Mouse (Mus musculus): Measurements from ENCODE around the gene Uhrf1bp1. TPM values are rescaled to one million over a fixed set of nuclear protein-coding genes. Genes with fewer than 3 reads are reported as not detected.

The Uhrf1bp1 gene
- total and polyA plus RNA-seq, 2 experiments: 5.0 to 7.0 TPM

DNA sequence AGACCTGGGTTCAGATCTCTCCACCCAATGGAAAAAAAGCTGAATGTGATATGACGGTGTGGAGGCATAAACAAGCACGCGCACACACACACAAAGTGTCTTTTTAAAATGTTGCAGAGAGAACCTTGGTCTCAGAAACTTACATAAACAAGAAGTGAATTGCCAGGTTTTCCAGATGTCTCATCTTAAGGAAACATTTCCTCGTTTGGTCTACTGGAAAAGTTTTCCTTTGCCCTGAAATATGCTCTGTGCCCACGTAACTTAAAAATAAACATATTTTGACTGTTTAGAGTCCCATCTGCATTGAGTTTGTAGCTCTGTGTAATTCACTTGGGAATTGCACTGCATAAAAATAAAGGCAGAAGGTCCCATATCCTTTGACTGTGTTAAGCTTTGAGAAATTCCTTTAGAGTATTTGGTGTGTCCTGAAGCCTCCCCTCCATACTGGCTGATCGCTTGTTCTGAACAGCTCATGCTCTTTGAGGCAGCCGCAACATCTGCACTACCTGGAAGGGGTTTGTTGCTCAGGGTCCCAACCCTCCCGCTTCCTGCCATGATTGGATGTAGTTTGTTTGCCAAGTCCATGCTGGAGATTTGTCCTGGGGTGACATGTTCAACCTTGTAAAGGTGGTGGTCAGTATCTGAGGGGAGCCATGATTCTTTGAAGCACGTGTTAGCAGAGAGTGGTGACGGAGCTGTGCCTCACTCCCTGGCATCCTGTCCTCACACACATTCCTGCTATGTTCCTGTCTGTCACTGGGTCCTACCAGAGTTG lies 78.1 kb downstream of the Uhrf1bp1 start:
- Histone ChIP-seq H3K36me3 (ENCODE audit: control insufficient read depth, insufficient read depth, low read length) (no peaks in the 10 kb centered on the region), H3K27me3 (ENCODE audit: control insufficient read depth, insufficient read depth, low read length) (no peaks in the 10 kb centered on the region), H3K27ac (replicated peaks; ENCODE audit: insufficient read depth, low read depth, low read length) (no peak overlapping the region), H3K79me2 (ENCODE audit: control insufficient read depth, insufficient read depth, low read length) (peaks cover 39% of the 10 kb centered on the region), H3K4me1 (ENCODE audit: control insufficient read depth, insufficient read depth, low read length) (peaks cover 11% of the 10 kb centered on the region), H3K4me3 (ENCODE audit: insufficient read depth, low read depth, low read length) (no peak overlapping the region), H3K9ac (ENCODE audit: low read depth, low read length) (no peak overlapping the region)
- DNase-seq (ENCODE audit: extremely low read depth, low read depth, low spot score): no peak
- TF ChIP-seq POLR2A (IDR thresholded peaks at IDR 0.05; ENCODE audit: extremely low read depth, insufficient read depth, low read length) (no peak), CTCF (IDR thresholded peaks at IDR 0.05; ENCODE audit: low read depth, low read length) (no peak)
- WGBS: 94% methylated on average over 10 of the region's 10 CpGs

GRCm38 (mm10) chr17:27935091-27935490 lies 78.8 kb downstream of the Uhrf1bp1 start:
- no peak overlapping the region for H3K9ac ChIP-seq (ENCODE audit: low read depth, low read length)
- peaks cover 33% of the 10 kb centered on the region for H3K79me2 ChIP-seq (ENCODE audit: control insufficient read depth, insufficient read depth, low read length)
- H3K27me3 ChIP-seq (ENCODE audit: control insufficient read depth, insufficient read depth, low read length): no peaks in the 10 kb centered on the region
- peaks cover 11% of the 10 kb centered on the region for H3K4me1 ChIP-seq (ENCODE audit: control insufficient read depth, insufficient read depth, low read length)
- no peaks in the 10 kb centered on the region for H3K36me3 ChIP-seq (ENCODE audit: control insufficient read depth, insufficient read depth, low read length)
- WGBS: 48% methylated on average over 3 of the region's 3 CpGs
- DNase-seq (ENCODE audit: extremely low read depth, low read depth, low spot score): no peak
- H3K4me3 ChIP-seq (ENCODE audit: insufficient read depth, low read depth, low read length): no peak overlapping the region
- no peak overlapping the region for H3K27ac ChIP-seq (replicated peaks; ENCODE audit: insufficient read depth, low read depth, low read length)
- TF ChIP-seq CTCF (IDR thresholded peaks at IDR 0.05; ENCODE audit: low read depth, low read length) (no peak), POLR2A (IDR thresholded peaks at IDR 0.05; ENCODE audit: extremely low read depth, insufficient read depth, low read length) (no peak)

DNA sequence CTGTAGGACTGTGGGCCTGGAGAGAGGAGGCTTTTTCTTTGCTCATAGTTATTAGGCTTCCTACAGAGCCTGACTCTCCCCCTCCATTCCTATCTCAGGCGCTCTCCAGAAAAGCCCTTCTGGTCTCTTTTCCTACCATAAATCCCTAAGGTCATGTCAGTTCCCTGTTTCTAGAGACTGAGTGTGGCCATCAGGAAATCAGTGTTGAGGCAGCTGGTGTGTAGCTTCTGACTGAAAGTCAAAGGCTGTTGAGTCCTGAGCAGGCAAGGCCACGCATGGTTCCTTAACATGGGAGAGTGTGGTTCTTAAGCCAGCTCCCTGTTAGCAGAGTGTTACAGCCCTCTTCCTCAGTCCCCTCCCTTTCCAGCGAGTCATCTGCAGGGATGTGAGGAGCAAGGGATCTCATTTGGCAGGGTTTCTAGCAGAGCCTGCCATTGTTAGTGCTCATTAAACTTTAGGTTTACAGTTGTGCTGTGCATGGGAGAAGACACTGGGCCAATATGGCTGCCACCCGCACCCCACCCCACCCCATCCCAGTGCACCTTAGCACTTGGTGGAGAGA lies 80.9 kb downstream of the Uhrf1bp1 start:
- peaks cover 11% of the 10 kb centered on the region for H3K4me1 ChIP-seq (ENCODE audit: control insufficient read depth, insufficient read depth, low read length)
- H3K9ac ChIP-seq (ENCODE audit: low read depth, low read length): no peak overlapping the region
- TF ChIP-seq CTCF (IDR thresholded peaks at IDR 0.05; ENCODE audit: low read depth, low read length): no peak
- no peak for TF ChIP-seq POLR2A (IDR thresholded peaks at IDR 0.05; ENCODE audit: extremely low read depth, insufficient read depth, low read length)
- no peak overlapping the region for H3K4me3 ChIP-seq (ENCODE audit: insufficient read depth, low read depth, low read length)
- no peaks in the 10 kb centered on the region for H3K27me3 ChIP-seq (ENCODE audit: control insufficient read depth, insufficient read depth, low read length)
- no peaks in the 10 kb centered on the region for H3K36me3 ChIP-seq (ENCODE audit: control insufficient read depth, insufficient read depth, low read length)
- 89% methylated on average over 4 of the region's 4 CpGs for WGBS
- H3K27ac ChIP-seq (replicated peaks; ENCODE audit: insufficient read depth, low read depth, low read length): no peak overlapping the region
- DNase-seq (ENCODE audit: extremely low read depth, low read depth, low spot score): no peak
- H3K79me2 ChIP-seq (ENCODE audit: control insufficient read depth, insufficient read depth, low read length): peaks cover 30% of the 10 kb centered on the region

DNA sequence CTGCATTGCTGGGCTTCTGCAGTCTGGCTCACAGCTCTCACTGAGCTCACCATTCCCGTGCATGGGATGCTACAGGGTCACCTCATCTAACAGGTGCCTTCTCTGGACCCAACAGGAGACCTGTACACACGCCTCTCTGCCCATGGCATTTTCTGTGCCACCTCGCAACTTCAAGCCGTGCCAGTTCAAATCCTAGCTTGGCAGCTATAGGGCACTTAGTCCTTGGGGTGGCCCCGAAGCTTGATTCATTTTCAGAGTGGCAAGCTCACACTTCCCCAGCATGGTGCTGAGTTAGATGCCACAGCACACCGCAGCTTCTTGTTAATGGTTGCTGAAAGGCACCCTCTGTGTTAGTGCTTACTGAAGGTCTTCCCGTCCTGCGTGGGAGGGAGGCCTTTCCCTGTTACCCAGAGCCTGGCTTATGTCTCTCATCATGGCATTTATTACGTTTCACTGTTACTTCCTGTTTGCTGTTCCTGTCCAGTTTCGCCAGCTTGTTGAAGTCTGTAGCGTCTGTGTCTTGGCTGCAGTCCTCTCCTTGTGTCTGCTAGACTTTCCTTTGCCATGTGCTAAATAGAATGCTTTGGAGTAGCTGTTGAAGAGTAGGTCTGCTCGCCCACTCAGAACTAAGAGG lies 82.0 kb downstream of the Uhrf1bp1 start:
- Histone ChIP-seq H3K9ac (ENCODE audit: low read depth, low read length) (peak overlapping the region; percentile 37; the same call in 1 of the 2 replicates), H3K27me3 (ENCODE audit: control insufficient read depth, insufficient read depth, low read length) (no peaks in the 10 kb centered on the region), H3K27ac (replicated peaks; ENCODE audit: insufficient read depth, low read depth, low read length) (peak overlapping the region; percentile 37), H3K4me3 (ENCODE audit: insufficient read depth, low read depth, low read length) (no peak overlapping the region), H3K36me3 (ENCODE audit: control insufficient read depth, insufficient read depth, low read length) (no peaks in the 10 kb centered on the region), H3K4me1 (ENCODE audit: control insufficient read depth, insufficient read depth, low read length) (peaks cover 11% of the 10 kb centered on the region), H3K79me2 (ENCODE audit: control insufficient read depth, insufficient read depth, low read length) (peaks cover 30% of the 10 kb centered on the region)
- TF ChIP-seq POLR2A (IDR thresholded peaks at IDR 0.05; ENCODE audit: extremely low read depth, insufficient read depth, low read length) (no peak), CTCF (IDR thresholded peaks at IDR 0.05; ENCODE audit: low read depth, low read length) (no peak)
- peak; percentile 33 for DNase-seq (ENCODE audit: extremely low read depth, low read depth, low spot score)
- 75% methylated on average over 12 of the region's 12 CpGs for WGBS

GRCm38 (mm10) chr17:27939028-27939427 lies 82.8 kb downstream of the Uhrf1bp1 start:
- no peak overlapping the region for H3K4me3 ChIP-seq (ENCODE audit: insufficient read depth, low read depth, low read length)
- no peak overlapping the region for H3K9ac ChIP-seq (ENCODE audit: low read depth, low read length)
- no peaks in the 10 kb centered on the region for H3K27me3 ChIP-seq (ENCODE audit: control insufficient read depth, insufficient read depth, low read length)
- no peaks in the 10 kb centered on the region for H3K36me3 ChIP-seq (ENCODE audit: control insufficient read depth, insufficient read depth, low read length)
- H3K27ac ChIP-seq (replicated peaks; ENCODE audit: insufficient read depth, low read depth, low read length): no peak overlapping the region
- no peak for TF ChIP-seq POLR2A (IDR thresholded peaks at IDR 0.05; ENCODE audit: extremely low read depth, insufficient read depth, low read length)
- no peak for TF ChIP-seq CTCF (IDR thresholded peaks at IDR 0.05; ENCODE audit: low read depth, low read length)
- WGBS: 75% methylated on average over 5 of the region's 5 CpGs
- peaks cover 26% of the 10 kb centered on the region for H3K79me2 ChIP-seq (ENCODE audit: control insufficient read depth, insufficient read depth, low read length)
- no peak for DNase-seq (ENCODE audit: extremely low read depth, low read depth, low spot score)
- H3K4me1 ChIP-seq (ENCODE audit: control insufficient read depth, insufficient read depth, low read length): peaks cover 11% of the 10 kb centered on the region

Measured in liver, adult 2 months (tissue).